Mouse (Mus musculus): ENCODE measurements around the gene Il21.
A peak's percentile ranks its signal among the peaks of the same experiment; 100 is the strongest.

Gene Il21

GRCm38 (mm10) chr3:37232586-37233222, at the start of gene Il21:
Gene Il21, minus strand, starts transcription at chr3:37232636.
- no peak for DNase-seq

GRCm38 (mm10) chr3:37280871-37281270, 48.4 kb upstream of the Il21 start:
- no peak for DNase-seq

GRCm38 (mm10) chr3:37280221-37280620, 47.8 kb upstream of the Il21 start:
- DNase-seq = no peak

- no peak for DNase-seq
Measured at GRCm38 (mm10) chr3:37274661-37275060, 42.2 kb upstream of the Il21 start.

GRCm38 (mm10) chr3:37273092-37273491, 40.7 kb upstream of the Il21 start:
- no peak for DNase-seq

GRCm38 (mm10) chr3:37271209-37271608, 38.8 kb upstream of the Il21 start:
- DNase-seq = peak; percentile 25 to 26

- DNase-seq = no peak
Measured at GRCm38 (mm10) chr3:37269926-37270325, 37.5 kb upstream of the Il21 start.

- DNase-seq = no peak
Measured at GRCm38 (mm10) chr3:37268338-37268737, 35.9 kb upstream of the Il21 start.

GRCm38 (mm10) chr3:37259331-37259999, 27.0 kb upstream of the Il21 start:
- no peak for DNase-seq

GRCm38 (mm10) chr3:37257776-37258175, 25.3 kb upstream of the Il21 start:
- no peak for DNase-seq

GRCm38 (mm10) chr3:37250967-37251366, 18.5 kb upstream of the Il21 start:
- no peak for DNase-seq

GRCm38 (mm10) chr3:37235025-37235424, 2.6 kb upstream of the Il21 start:
- DNase-seq = no peak

GRCm38 (mm10) chr3:37231153-37231552, 1.3 kb downstream of the Il21 start:
- DNase-seq = no peak

- DNase-seq = no peak
Measured at GRCm38 (mm10) chr3:37229082-37229829, 3.2 kb downstream of the Il21 start.

GRCm38 (mm10) chr3:37225124-37225523, 7.3 kb downstream of the Il21 start:
- no peak for DNase-seq

- peak in 1 of 2 experiments; percentile 7 for DNase-seq
Measured at GRCm38 (mm10) chr3:37219071-37219470, 13.4 kb downstream of the Il21 start.

GRCm38 (mm10) chr3:37205226-37205800, 27.1 kb downstream of the Il21 start:
- DNase-seq = no peak

GRCm38 (mm10) chr3:37204556-37204955, 27.9 kb downstream of the Il21 start:
- DNase-seq = no peak

GRCm38 (mm10) chr3:37203984-37204428, 28.4 kb downstream of the Il21 start:
- DNase-seq = peak; percentile 49 to 74

GRCm38 (mm10) chr3:37202856-37203255, 29.6 kb downstream of the Il21 start:
- no peak for DNase-seq

GRCm38 (mm10) chr3:37201122-37201916, 31.1 kb downstream of the Il21 start:
- no peak for DNase-seq

- no peak for DNase-seq
Measured at GRCm38 (mm10) chr3:37198302-37198701, 34.1 kb downstream of the Il21 start.

- DNase-seq = no peak
Measured at GRCm38 (mm10) chr3:37191953-37192352, 40.5 kb downstream of the Il21 start.
